Mouse (Mus musculus) embryonic facial prominence, embryonic 11.5 days (tissue): ENCODE measurements around the gene Ltbp4. TPM values are rescaled to one million over a fixed set of nuclear protein-coding genes. Genes with fewer than 3 reads are reported as not detected.

ENCODE experiments used
- ATAC-seq: fragments of 200-750 bp; cut with Nextera tagmentation; replicated peaks from 2 replicates; pipeline ENCODE4 v1.8.0; 2017; ENCODE audit warnings: low read depth; ENCODE audit not compliant: insufficient number of reproducible peaks, low FRiP score, low TSS enrichment
- DNase-seq: peaks from one replicate; pipeline ENCODE4 v3.0.0-alpha.2; 2015; ENCODE audit warnings: low spot score
- H3K27ac ChIP-seq: fragments of 300-500 bp; sonication (generic); replicated peaks from 2 replicates; pipeline ENCODE4 v1.5.1; 2014; ENCODE audit warnings: mild to moderate bottlenecking, low read depth, low read length, control low read depth
- H3K27me3 ChIP-seq: fragments of 300-500 bp; sonication (generic); 2 replicates; pipeline ENCODE4 v1.6.1; 2014; ENCODE audit warnings: mild to moderate bottlenecking, low read length, moderate library complexity, mixed read lengths; ENCODE audit not compliant: control insufficient read depth, insufficient read depth
- H3K36me3 ChIP-seq: fragments of 300-500 bp; sonication (generic); replicated peaks from 2 replicates; pipeline ENCODE4 v1.6.1; 2014; ENCODE audit warnings: low read depth, mild to moderate bottlenecking, low read length, moderate library complexity, mixed read lengths; ENCODE audit not compliant: control insufficient read depth, insufficient read depth
- H3K4me1 ChIP-seq: fragments of 300-500 bp; sonication (generic); 2 replicates; pipeline ENCODE4 v1.6.1; 2014; ENCODE audit warnings: low read length, mixed read lengths; ENCODE audit not compliant: control insufficient read depth, insufficient read depth
- H3K4me2 ChIP-seq: fragments of 300-500 bp; sonication (generic); 2 replicates; pipeline ENCODE4 v1.6.1; 2014; ENCODE audit warnings: low read depth, mild to moderate bottlenecking, control low read depth, low read length, moderate library complexity
- H3K4me3 ChIP-seq: fragments of 300-500 bp; sonication (generic); 2 replicates; pipeline ENCODE4 v1.5.1; 2014; ENCODE audit warnings: low read depth, low read length, control low read depth
- H3K9ac ChIP-seq: fragments of 300-500 bp; sonication (generic); replicated peaks from 2 replicates; pipeline ENCODE4 v1.6.1; 2014; ENCODE audit warnings: mild to moderate bottlenecking, control low read depth, low read length
- H3K9me3 ChIP-seq: fragments of 300-500 bp; sonication (generic); replicated peaks from 2 replicates; pipeline ENCODE4 v1.6.1; 2016; ENCODE audit warnings: mild to moderate bottlenecking, low read length, inconsistent platforms, mixed read lengths; ENCODE audit not compliant: control insufficient read depth
- WGBS: fragments of 180-500 bp; shearing (Covaris S2); extraction: QIAGEN DNeasy Blood & Tissue Kit; methylation state at CpG from one replicate; pipeline ENCODE4 v1.1.7; 2014; 5-methylcytosine and 5-hydroxymethylcytosine counted together
- polyA plus RNA-seq: library from polyadenylated mRNA; unstranded; fragments of >200 nt; fragmentation: Nextera tagmentation; extraction: Ambion mirVana; gene quantifications from 2 replicates; pipeline ENCODE4 v1.2.1, GENCODE M21; 2014

Gene Ltbp4
- polyA plus RNA-seq, 1 experiment from 2014 or later: 6.3 TPM

GRCm38 (mm10) chr7:27335011-27335720, 2.3 kb downstream of the Ltbp4 start:
- H3K4me3 ChIP-seq: no peak overlapping the region
- peaks cover 55% of the 10 kb centered on the region for H3K27me3 ChIP-seq
- no peaks in the 10 kb centered on the region for H3K9me3 ChIP-seq
- no peaks in the 10 kb centered on the region for H3K36me3 ChIP-seq
- DNase-seq (no peak), ATAC-seq (no peak)
- WGBS: 63% methylated on average over 15 of the region's 15 CpGs
- no peak overlapping the region for H3K9ac ChIP-seq
- H3K4me2 ChIP-seq: no peak overlapping the region
- H3K4me1 ChIP-seq: peaks cover 3% of the 10 kb centered on the region
- no peak overlapping the region for H3K27ac ChIP-seq

- H3K9ac ChIP-seq: no peak overlapping the region
- H3K27me3 ChIP-seq: peaks cover 62% of the 10 kb centered on the region
- no peak overlapping the region for H3K27ac ChIP-seq
- DNase-seq: no peak
- peak overlapping the region; percentile 8; the same call in 1 of the 2 replicates for H3K4me2 ChIP-seq
- ATAC-seq: no peak
- H3K4me3 ChIP-seq: no peak overlapping the region
- H3K9me3 ChIP-seq: no peaks in the 10 kb centered on the region
- peaks cover 3% of the 10 kb centered on the region for H3K4me1 ChIP-seq
- H3K36me3 ChIP-seq: no peaks in the 10 kb centered on the region
- under 1% methylated on average over 32 of the region's 32 CpGs for WGBS
Observed at GRCm38 (mm10) chr7:27334405-27334911, 3.0 kb downstream of the Ltbp4 start.

GRCm38 (mm10) chr7:27333316-27333941, 4.1 kb downstream of the Ltbp4 start:
- peaks cover 3% of the 10 kb centered on the region for H3K4me1 ChIP-seq
- peaks cover 68% of the 10 kb centered on the region for H3K27me3 ChIP-seq
- no peaks in the 10 kb centered on the region for H3K36me3 ChIP-seq
- H3K4me2 ChIP-seq: peak overlapping the region; percentile 64
- ATAC-seq (no peak), DNase-seq (peak; percentile 46)
- peak overlapping the region; percentile 59 for H3K9ac ChIP-seq
- under 1% methylated on average over 50 of the region's 77 CpGs for WGBS
- no peaks in the 10 kb centered on the region for H3K9me3 ChIP-seq
- no peak overlapping the region for H3K27ac ChIP-seq
- peak overlapping the region; percentile 34 for H3K4me3 ChIP-seq

GRCm38 (mm10) chr7:27332353-27333199, 4.9 kb downstream of the Ltbp4 start:
- no peak for ATAC-seq
- under 1% methylated on average over 37 of the region's 39 CpGs for WGBS
- peak overlapping the region; percentile 34; the same call in 1 of the 2 replicates for H3K4me3 ChIP-seq
- H3K36me3 ChIP-seq: no peaks in the 10 kb centered on the region
- peak; percentile 87 for DNase-seq
- peak overlapping the region; percentile 59 for H3K9ac ChIP-seq
- peaks cover 3% of the 10 kb centered on the region for H3K4me1 ChIP-seq
- H3K27ac ChIP-seq: no peak overlapping the region
- no peaks in the 10 kb centered on the region for H3K9me3 ChIP-seq
- H3K27me3 ChIP-seq: peaks cover 67% of the 10 kb centered on the region
- H3K4me2 ChIP-seq: peak overlapping the region; percentile 64

- no peak for DNase-seq
- WGBS: 10% methylated on average over 8 of the region's 8 CpGs
- H3K27ac ChIP-seq: no peak overlapping the region
- peaks cover 3% of the 10 kb centered on the region for H3K4me1 ChIP-seq
- H3K9ac ChIP-seq: no peak overlapping the region
- H3K4me3 ChIP-seq: no peak overlapping the region
- H3K4me2 ChIP-seq: no peak overlapping the region
- ATAC-seq: no peak
- H3K9me3 ChIP-seq: no peaks in the 10 kb centered on the region
- no peaks in the 10 kb centered on the region for H3K36me3 ChIP-seq
- peaks cover 74% of the 10 kb centered on the region for H3K27me3 ChIP-seq
Observed at GRCm38 (mm10) chr7:27331854-27332253, 5.6 kb downstream of the Ltbp4 start.

- peaks cover 4% of the 10 kb centered on the region for H3K4me1 ChIP-seq
Observed at GRCm38 (mm10) chr7:27331541-27331851, 6.0 kb downstream of the Ltbp4 start.

GRCm38 (mm10) chr7:27330709-27331540, 6.6 kb downstream of the Ltbp4 start:
- no peak for ATAC-seq
- Histone ChIP-seq H3K27ac (no peak overlapping the region), H3K4me2 (peak overlapping the region; percentile 50), H3K9ac (peak overlapping the region; percentile 23; the same call in 1 of the 2 replicates), H3K27me3 (peaks cover 81% of the 10 kb centered on the region), H3K9me3 (no peaks in the 10 kb centered on the region), H3K4me1 (peaks cover 6% of the 10 kb centered on the region), H3K36me3 (no peaks in the 10 kb centered on the region), H3K4me3 (peak overlapping the region; percentile 20)
- under 1% methylated on average over 39 of the region's 39 CpGs for WGBS
- peak; percentile 89 for DNase-seq

More at GRCm38 (mm10) chr7:27331541-27331851, 6.0 kb downstream of the Ltbp4 start:
- Histone ChIP-seq H3K9ac (no peak overlapping the region), H3K4me2 (no peak overlapping the region), H3K4me3 (no peak overlapping the region), H3K36me3 (no peaks in the 10 kb centered on the region), H3K27me3 (peaks cover 77% of the 10 kb centered on the region), H3K9me3 (no peaks in the 10 kb centered on the region), H3K27ac (no peak overlapping the region)
- no peak for ATAC-seq
- WGBS: 6% methylated on average over 8 of the region's 8 CpGs
- no peak for DNase-seq
